Mouse (Mus musculus) olfactory bulb, adult 2 months (tissue): ENCODE data around the gene Otop1.

ENCODE experiments used
- CTCF ChIP-seq: fragments of 200-500 bp; IDR thresholded peaks from 2 replicates; pipeline ENCODE4 v1.5.1; 2012; ENCODE audit warnings: low read depth, mild to moderate bottlenecking, low read length, moderate library complexity; ENCODE audit not compliant: insufficient read depth
- POLR2A ChIP-seq: fragments of 200-500 bp; IDR thresholded peaks from 2 replicates; pipeline ENCODE4 v1.6.1; 2012; ENCODE audit warnings: mild to moderate bottlenecking, low read depth, low read length, moderate library complexity; ENCODE audit not compliant: insufficient read depth

GRCm38 (mm10) chr5:38288476-38288875, 12.7 kb downstream of the Otop1 start:
- no peak for TF ChIP-seq POLR2A
- no peak for TF ChIP-seq CTCF
